Mouse (Mus musculus) kidney, postnatal 10 days (tissue): ENCODE results near the gene Klhl23.
"Not testable (repeated sequence)": the region's sequence is repeated elsewhere in the genome, so short reads cannot be mapped to it uniquely, and the experiment has no call there.

ENCODE experiments used
- DNase-seq: peaks from one replicate; pipeline ENCODE4 v3.0.0; 2021; ENCODE audit warnings: mixed read lengths

The Klhl23 gene

DNA sequence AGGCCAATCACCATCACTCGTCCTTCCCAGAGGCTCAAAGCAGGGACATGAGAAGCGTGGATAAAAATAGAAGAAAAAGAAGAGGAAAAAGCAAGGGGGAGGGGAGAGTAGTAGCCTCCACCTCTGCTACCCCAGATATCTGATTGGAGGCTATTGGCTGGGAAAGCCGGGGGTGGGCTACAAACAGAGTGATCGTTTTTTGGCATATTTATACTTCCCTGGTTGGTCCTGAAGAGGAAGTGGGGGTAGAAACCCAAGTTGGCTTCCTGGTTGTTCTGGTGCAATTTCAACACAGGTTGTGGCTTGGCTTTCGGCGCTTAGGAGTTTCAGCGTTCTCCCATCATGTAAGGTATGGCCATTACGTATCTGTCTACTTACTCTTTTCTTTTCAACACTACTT is at the start of gene Klhl23:
TSS of gene Klhl23 (plus strand) at position 234 of the 400 bp plus-strand sequence.
- DNase-seq: no peak

DNA sequence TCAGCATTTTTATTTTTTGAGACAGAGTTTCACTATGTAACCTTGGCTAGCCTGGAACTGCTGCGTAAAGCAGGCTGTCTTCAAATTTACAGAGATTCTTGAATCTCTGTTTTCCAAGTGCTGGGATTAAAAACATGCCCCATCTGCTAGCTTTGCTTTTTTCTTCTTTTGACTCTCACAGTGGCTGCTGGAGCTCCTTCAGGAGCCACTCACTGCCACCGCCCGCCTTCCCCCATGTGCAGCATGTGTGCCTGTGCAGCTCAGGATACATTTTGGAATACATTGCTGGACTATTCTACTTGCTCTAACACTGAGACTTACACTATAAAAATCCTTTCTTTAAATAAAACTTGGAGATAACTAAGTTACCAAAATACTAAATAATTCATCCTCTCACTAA is 48.4 kb upstream of the Klhl23 start:
- DNase-seq: no peak

DNA sequence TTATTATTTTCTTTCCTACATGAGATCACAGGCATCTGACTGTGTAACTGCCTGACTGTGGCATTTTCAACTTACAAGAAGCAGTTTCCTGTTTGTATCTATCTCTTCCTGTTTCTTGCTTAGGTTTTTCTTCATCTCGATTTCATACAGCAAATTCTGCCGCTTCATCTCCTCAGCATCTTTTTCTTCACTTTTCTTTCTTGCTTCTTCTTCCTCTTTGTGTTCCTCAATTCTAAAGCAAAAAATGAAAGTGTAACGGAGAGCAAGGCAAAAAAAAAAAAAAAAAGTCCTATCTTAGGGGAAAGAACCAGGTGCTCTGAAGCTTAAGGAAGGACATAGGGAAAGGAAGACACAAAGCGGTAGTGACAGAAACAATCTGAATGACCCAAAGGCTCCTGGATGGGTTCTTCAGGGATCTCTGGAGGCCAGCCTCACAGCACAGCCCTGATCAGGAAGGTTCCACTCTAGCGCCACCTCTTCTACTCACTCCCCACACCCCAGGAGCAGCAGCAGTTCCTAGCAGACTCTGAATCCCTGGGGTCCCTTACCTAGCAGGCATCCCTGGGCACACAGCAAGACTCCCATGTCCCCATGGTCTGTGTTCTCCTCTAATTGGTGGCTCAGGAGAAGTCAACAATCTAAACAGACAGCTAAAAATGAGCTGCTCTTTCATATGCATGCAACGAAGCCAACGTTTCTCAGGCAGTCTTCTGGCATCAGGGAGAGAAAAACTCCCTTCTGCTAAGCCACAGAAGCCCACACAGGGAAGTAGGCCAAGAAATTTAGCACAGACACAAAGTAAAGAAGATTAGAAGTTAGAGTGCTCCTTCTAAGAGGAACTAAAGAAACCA is 43.5 kb upstream of the Klhl23 start:
- no peak for DNase-seq

DNA sequence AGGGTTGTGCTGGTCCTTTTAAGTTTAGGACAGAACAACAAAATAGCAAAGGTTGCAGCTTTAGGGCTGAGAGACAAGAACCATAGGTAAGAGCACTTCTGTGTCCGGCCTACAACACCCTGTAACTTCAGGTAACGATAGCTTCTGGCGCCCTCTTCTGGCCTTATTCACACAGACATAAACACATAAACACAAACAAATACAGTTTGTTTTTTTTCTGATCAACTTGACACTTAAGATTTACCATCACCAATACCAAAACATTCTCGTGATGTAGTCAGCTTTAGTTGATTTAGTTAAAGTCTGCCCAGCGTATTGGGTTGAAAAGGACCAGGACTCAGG is 42.9 kb upstream of the Klhl23 start:
- DNase-seq: peak; percentile 63

DNA sequence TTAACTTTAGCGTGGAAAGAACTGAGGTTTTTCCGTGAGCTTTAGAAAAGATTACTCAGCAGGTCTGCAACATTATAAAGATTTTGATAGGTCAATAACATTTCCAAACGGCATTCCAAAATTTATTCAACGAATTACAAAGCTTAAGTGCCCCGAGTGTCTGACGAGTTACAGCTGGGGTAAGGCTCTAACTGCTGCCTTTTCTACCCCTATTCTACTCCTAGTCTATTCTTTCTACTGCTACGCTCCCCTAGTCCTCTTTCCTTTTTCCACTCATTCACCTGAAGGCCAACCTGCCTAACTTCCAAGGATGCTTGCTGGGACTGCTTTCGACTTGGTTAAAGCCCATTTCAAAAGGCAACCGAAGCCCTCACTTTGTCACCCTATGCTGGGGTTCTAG is 32.8 kb upstream of the Klhl23 start:
- no peak for DNase-seq

DNA sequence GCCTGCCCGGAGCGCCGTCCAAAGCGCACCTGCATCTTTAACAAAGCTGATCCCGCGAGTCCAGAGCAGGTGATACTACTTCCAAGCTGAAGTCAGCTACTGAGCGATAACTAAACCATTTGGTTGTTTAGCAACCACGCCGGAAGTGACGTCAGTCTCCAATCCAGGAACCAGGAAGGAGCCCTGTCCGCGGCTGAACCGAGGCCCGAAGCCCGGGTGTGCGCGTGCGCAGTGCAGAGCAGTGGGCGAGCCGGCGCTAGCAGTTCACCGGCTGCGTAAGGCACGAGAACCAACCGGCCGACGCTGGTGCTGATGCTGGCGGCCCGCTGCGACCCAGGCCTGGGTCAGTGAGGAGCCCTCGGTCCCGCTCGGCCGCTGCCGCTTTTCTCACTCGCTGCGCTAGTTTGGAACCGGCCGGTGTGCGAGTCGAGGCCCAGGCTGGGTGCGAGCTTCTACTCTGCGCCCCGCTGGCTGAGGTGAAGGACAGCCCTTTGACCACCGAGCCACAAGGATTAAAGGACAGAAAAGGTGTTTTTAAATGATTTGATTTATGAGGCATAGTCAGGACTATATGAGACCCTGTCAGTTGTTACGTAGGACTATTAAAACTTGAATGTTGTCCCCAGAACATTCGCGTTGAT is 32.2 kb upstream of the Klhl23 start, which contains the start of the genes Ccdc173 and Phospho2:
TSS of gene Ccdc173 (minus strand) at position 147 of the 641 bp plus-strand sequence.
TSS of gene Phospho2 (plus strand) at position 195 of the 641 bp plus-strand sequence.
- DNase-seq: peak; percentile 99

DNA sequence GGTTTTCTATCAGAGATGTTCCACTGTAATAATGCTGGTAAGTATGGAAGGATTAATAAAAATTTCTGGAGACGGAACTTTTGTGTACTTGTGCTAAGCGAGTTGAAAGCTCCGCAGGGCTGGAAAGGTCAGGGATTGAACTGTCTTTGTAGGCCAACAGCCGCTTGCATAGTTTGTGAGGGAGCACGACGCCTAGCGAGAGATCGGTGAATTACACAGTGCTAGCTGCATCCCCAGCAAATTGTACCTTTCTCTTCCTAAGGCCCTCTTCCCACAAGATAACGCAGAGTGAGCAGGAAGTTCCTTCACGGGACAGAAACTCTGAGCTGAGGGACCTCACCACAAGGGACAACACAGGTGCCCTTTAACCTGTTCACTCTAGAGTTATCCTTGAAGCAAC is 31.5 kb upstream of the Klhl23 start:
- peak; percentile 92 for DNase-seq

DNA sequence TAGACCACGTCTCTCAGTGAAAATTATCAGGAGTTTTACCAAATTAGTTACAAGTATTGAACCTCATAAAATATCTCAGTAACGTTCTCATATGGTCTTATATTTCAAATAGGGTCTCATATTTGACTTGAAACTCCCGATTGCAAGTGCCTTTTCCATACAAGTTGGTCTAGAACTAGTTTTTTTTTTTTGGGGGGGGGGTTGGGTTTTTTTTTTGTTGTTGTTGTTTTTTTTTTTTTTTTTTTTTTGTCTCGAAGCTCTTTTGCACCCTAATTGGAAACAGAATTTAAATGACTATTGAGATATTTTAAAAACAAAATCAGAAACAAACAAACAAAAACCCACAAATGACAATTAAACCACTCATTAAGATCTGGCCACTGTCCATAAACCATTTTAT is 31.0 kb upstream of the Klhl23 start:
- DNase-seq: no peak

DNA sequence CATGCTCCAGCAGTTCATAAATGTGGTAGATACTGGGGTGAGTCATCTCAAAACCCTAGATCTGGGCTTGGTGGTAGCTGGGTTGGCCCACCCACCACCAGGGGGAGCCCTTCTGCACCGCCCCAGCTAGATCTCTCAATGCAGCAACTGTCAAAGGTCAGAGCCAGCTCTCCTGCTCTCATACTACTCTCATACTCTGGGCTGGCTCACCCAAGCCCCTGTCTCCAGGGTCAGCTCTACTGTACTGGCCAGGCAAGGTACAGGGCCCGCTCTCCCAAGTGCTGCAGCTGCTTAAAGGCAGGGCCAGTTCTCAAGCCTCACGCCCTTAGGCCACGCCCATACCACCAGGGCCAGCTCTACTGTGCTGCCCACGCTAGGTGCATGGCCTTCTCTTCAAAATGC is 18.8 kb upstream of the Klhl23 start:
- peak; percentile 78 for DNase-seq

DNA sequence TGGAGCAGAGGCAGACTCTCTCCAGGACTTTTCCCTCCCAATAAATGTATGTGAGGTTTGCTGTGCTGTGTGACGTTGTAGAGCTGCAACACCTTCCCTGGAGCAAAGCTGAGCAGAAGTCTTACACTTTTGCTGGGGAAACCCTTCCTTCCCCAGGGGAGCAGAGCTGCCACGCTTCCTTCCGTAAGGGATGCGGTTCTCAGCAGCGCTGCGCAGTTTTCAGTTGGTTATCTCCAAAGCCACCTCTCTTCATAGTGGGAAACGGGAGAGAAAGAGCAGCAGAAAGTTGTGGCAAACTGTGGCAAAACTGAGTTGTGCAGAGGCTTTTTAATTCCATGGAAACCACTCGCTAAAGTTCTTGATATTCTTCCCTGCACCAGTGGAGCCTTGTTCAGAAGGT is 18.0 kb upstream of the Klhl23 start:
- no peak for DNase-seq

DNA sequence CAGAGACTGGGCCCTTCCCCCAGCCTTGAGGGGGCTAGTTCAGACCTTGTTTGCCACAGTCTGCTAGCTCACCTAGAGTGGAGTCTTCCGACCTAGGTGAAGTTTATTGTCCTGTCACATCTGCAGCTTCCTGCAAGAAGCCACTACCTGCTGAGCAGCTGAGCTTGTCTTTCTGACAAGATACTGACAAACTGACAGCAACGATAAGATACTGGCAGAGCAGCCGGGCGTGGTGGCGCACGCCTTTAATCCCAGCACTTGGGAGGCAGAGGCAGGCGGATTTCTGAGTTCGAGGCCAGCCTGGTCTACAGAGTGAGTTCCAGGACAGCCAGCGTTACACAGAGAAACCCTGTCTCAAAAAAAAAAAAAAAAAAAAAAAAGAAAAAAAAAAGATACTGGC is 17.1 kb upstream of the Klhl23 start:
- not testable (repeated sequence) for DNase-seq

DNA sequence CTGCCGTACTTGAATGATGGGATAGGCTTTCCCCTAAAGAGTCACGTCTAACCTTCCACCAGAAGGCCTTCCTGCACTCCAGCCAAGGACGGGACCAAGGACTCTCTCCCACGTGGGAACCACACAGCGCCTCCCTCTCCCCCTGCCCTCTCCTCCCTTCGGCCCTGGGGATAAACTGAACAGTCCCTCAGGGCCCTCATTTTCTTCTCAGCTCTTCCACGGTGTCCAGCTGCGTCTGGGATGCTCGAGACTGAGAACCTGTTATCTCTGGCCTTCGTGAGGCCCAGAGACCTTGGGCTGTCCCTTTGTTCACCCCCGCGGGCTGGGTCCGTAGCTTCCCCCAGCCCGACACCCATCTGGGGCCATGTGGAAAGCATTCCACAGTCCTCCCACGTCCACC is 11.6 kb upstream of the Klhl23 start:
- no peak for DNase-seq

DNA sequence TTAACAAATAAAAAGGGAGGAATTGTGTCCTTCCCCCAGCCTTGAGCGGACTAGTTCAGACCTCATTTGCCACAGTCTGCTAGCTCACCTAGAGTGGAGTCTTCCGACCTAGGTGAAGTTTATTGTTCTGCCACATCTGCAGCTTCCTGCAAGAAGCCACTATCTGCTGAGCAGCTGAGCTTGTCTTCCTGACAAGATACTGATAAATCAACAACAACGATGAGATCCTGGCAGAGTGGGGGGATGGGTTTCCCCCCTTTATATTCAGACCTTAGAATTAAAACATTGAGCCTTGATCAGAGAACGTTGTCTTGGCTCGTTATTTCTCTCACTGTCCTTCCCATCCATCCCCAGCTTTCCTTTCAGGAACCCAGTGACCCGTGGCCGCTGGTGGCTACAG is 10.4 kb upstream of the Klhl23 start:
- DNase-seq: not testable (repeated sequence)

DNA sequence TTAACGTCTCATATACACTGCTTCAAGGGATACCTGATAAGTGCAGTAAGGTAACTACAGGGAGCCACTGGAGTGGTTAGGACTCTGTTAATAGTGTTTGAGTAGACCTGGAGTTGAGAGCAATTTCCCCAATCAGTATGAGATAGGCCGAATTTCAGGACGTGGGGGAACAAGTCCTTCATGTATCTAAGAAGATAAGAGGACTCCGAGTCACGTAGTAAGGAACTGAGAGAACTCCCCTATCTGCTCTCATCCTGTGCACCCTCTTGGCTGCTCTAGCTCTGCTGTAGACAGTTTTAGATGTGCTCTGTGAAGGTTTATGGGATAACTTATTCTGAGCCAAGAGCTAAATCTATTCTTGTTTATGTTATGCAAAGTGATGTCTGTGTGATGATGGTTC is 5.2 kb upstream of the Klhl23 start:
- no peak for DNase-seq

DNA sequence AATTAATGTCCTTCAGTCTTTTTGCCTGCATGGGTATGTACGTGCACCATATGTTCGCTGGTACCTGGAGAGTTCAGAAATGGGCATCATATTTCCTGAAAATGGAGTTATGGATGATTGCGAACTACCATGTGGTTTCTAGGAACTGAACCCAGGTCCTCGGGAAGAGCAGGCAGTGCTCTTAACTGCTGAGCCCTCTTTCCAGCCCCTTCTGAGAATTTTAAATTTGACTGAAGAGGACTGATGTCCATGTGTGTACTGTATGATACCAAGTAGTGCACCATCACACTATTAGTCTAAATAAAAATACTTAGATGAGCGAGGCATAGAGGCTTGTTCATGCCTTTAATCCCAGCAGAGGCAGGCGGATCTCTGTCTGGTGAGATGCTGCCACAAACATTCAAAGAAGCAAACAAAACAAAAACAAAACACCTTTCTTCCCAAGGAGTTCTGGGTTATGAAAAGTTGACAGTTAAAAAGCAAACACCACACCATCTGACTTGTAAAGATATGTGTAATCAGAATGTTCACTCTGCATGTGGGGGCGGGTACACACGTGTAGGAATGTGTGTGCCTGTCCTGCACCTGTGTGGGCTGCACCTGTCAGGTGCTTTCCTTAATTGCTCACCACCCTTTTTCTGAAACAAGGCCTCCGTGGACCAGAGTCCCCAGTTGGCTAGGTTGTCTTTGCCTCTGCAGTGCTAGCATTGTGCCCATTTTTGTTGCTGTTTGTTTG is 3.2 kb upstream of the Klhl23 start:
- no peak for DNase-seq

DNA sequence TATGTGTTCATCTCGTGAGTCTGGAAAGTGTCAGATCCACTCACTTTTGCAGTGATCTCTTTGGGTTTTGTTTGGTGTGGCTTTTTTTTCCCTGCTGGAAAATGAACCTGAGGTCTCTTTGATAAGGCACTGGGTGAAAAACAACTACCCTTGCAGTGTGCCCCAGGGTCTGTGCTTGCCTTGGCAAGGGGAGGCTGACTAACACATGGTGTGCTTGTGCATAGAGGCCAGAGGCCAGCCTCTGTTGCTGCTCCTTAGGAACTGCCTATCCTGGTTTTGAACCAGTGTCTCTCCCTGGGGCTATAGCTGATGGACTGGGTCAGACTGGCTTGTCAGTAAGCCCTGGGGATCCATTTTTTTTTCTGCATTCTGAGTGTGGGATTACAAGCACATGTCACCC is 1.5 kb upstream of the Klhl23 start:
- no peak for DNase-seq

DNA sequence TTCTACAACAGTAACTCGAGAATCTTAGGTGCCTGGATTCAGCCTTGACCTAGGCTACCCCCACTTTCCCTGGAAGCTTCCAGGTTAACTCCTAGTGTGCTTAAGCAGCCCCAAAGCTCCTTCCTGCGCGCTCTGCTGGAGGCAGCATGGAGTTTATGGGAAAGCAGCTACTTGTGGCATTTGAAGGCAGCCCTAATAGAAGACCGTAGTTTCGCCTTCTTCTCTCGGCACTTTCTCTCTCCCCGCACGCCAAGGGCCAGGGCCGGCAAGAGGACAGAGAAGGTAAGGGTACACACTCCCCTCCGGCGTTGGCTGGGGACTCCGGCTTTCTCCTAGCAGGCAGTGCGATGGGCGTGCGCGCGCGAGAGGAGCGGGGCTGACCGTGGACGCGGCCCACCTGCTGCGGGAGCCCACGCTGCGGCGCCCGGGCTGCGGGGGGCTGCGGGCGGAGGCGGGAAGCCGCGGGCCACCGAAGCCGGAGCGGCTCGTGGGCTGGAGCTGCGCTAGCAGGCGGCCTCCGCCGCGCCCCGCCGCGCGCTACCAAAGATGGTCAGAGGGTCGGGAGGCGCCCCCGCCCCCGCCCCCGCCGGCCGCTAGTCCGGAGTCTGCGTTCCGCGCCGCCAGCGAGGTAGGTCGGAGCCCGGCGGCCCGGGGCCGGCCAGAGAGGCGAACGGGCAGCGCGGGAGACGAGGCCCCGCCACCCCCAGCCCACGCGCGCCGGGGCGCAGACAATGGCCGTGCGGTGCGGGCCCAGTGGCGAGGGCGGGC is 801 bp downstream of the Klhl23 start:
- peak; percentile 71 for DNase-seq

DNA sequence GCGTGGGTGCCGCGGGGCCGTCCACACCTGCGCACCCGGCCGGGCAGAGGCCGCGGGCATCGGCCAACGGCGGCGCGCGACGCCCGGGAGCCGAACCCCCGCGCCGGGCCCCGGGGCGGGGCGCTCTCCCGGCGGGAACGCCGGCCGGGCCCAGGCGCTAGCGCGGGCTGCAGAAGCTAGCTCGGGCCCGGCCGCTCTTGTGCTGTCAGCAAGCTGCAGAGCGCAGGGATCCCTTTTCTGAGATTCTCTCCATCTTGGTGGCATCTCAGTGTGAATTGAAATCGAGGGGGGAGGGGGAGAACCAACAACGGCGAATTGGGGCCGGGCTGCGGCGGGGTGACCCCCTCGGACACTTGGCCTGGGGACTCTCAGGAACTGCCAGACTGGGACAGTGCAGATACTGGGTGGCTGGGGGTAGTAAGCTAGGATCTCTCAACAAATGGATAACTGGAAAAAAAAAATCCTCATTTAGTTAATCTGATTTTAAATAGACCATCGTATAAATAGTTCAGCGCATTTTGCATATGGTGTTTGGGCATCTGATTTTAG is 1.5 kb downstream of the Klhl23 start:
- DNase-seq: peak; percentile 68

DNA sequence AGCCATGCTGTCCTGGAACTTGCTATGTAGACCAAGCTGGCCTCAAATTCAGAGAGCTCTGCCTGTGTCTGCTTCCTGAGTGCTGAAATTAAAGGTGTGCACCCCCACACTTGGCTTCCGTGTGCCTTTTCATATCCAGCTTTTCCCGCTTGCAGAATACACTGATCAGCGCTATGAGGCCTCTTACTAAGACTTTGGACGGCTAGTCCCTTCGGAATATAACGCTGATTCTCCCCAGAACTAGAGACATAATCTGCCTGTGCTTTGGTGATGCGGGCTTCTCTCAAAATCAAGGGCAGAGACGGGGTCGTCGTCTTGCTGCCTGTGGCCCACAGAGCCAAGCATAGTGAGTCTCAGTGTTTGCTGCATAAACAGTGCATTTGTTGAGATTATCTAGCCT is 4.2 kb downstream of the Klhl23 start:
- no peak for DNase-seq

DNA sequence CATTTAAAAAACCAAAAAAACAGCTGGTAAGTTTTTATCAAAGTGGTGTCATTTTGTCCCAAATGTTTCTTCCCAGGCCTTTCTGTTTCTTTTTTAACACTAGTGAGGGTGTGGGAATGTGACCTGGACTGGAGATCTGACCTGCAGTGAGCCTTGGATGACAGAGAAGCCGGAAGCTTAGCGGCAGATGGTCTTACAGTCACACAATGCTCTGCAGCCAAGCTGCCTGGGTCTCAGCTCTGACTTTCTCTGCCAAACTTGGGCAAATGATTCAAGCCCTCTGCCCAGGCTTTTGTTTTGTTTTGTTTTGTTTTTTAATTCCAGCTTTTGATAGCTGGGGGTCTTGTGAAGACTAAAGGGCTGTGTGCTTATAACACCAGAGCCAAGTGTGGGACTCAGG is 4.6 kb downstream of the Klhl23 start:
- peak; percentile 41 for DNase-seq

DNA sequence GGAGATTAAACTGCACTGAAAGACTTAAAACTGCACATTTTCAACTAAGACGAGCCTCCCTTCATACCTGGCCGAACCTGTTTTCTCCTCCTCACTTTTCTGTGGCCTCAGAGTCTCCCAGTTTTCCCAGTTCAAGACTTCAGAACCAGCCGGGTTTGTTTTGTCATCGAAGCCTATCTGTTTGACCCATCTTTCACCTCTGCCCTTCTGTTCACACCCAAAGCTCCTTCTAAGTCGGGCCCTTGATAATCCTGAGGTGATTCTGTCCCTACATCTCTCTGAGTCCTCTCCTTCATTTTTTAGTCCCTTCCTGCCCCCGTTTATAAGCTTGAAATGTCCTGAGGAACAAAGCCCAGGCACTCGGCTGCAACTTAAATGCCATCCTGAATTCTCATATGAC is 6.3 kb downstream of the Klhl23 start:
- no peak for DNase-seq

DNA sequence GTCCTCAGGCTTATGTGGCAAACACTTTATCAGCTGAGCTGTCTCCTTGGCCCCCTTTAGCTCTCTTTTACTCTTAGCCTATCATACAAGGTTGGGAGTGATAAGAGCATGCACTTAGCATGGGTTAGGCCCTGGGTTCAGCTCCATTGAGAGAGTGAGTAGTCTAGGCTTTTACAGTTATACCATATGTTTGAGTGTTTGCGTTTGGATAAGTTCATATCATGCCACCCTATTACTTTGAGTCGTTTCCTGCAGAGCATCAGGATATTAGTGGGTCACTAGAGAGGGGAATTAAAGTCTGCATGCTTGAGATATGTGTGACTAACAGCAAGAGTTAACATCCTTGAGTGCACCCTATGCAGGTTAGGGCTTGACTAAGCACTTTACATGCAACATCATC is 7.9 kb downstream of the Klhl23 start:
- no peak for DNase-seq

DNA sequence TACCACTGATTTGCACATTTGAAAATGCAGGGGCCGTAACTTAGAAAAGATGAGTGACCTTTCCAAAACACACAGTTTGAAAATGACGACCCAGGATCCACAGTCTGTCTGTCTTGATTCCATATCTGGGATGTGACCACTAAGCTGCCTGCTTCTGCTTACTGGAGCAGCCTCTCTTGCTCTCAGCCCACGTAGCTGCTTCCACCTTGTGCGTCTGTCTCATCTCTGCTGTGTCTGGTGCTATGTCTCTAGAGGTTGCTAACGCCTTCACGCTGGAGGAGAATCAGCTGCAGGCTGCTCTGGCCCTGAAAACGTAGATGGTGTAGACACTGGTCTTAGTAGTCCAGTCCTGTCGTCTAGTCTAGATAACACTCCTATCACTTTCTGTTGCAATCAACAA is 8.4 kb downstream of the Klhl23 start:
- DNase-seq: no peak
